Mouse (Mus musculus) hindbrain, embryonic 13.5 days (tissue): ENCODE data around the gene Klk1b24. TPM values are rescaled to one million over a fixed set of nuclear protein-coding genes. Genes with fewer than 3 reads are reported as not detected.

Source experiments
- ATAC-seq: fragments of 200-750 bp; cut with Nextera tagmentation; 2 replicates; pipeline ENCODE4 v1.8.0; 2017; ENCODE audit warnings: moderate TSS enrichment; ENCODE audit not compliant: low FRiP score
- H3K27ac ChIP-seq: fragments of 300-500 bp; sonication (generic); 2 replicates; pipeline ENCODE4 v1.5.1; 2015; ENCODE audit warnings: inconsistent platforms, mild to moderate bottlenecking, moderate library complexity
- H3K27me3 ChIP-seq: fragments of 300-500 bp; sonication (generic); 2 replicates; pipeline ENCODE4 v1.6.1; 2015; ENCODE audit warnings: mild to moderate bottlenecking, inconsistent platforms
- H3K36me3 ChIP-seq: fragments of 300-500 bp; sonication (generic); 2 replicates; pipeline ENCODE4 v1.6.1; 2015; ENCODE audit warnings: mild to moderate bottlenecking, inconsistent platforms
- H3K4me1 ChIP-seq: fragments of 300-500 bp; sonication (generic); replicated peaks from 2 replicates; pipeline ENCODE4 v1.6.1; 2015; ENCODE audit warnings: inconsistent platforms
- H3K4me2 ChIP-seq: fragments of 300-500 bp; sonication (generic); 2 replicates; pipeline ENCODE4 v1.6.1; 2015; ENCODE audit warnings: inconsistent platforms, mild to moderate bottlenecking, moderate library complexity
- H3K4me3 ChIP-seq: fragments of 300-500 bp; sonication (generic); 2 replicates; pipeline ENCODE4 v1.5.1; 2015; ENCODE audit warnings: mild to moderate bottlenecking, inconsistent platforms
- H3K9ac ChIP-seq: fragments of 300-500 bp; sonication (generic); 2 replicates; pipeline ENCODE4 v1.6.1; 2015; ENCODE audit warnings: mild to moderate bottlenecking, inconsistent platforms
- H3K9me3 ChIP-seq: fragments of 300-500 bp; sonication (generic); 2 replicates; pipeline ENCODE4 v1.6.1; 2016; ENCODE audit warnings: inconsistent platforms
- WGBS: fragments of 180-500 bp; shearing (Covaris S2); methylation state at CpG from one replicate; pipeline ENCODE4 v1.1.7; 2015; 5-methylcytosine and 5-hydroxymethylcytosine counted together
- polyA plus RNA-seq: library from polyadenylated mRNA; unstranded; fragments of >200 nt; fragmentation: Nextera tagmentation; extraction: Ambion mirVana; gene quantifications from 2 replicates; pipeline ENCODE4 v1.2.1, GENCODE M21; 2015

Klk1b24 gene
- polyA plus RNA-seq, 1 experiment from 2014 or later: not detected

DNA sequence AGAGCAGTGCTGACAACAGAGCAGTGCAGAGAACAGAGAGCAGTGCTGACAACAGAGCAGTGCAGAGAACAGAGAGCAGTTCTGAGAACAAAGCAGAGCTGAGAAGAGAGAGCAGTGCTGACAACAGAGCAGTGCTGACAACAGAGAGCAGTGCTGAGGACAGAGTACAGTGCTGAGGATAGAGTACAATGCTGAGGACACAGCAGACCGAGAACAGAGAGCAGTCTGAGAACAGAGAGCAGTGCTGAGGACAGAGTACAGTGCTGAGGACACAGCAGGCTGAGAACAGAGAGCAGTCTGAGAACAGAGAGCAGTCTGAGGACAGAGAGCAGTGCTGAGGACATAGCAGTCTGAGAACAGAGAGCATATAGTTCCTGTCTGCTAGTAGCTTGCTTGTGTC lies 52.7 kb downstream of the Klk1b24 start:
- ATAC-seq: no peak
- WGBS: 65% methylated on average over 1 of the region's 1 CpGs

GRCm38 (mm10) chr7:44241163-44241562 lies 53.1 kb downstream of the Klk1b24 start:
- Histone ChIP-seq H3K36me3 (no peaks in the 10 kb centered on the region), H3K9ac (no peak overlapping the region), H3K27ac (no peak overlapping the region), H3K27me3 (peaks cover 6% of the 10 kb centered on the region; the same call in 1 of the 2 replicates), H3K9me3 (no peaks in the 10 kb centered on the region), H3K4me2 (no peak overlapping the region), H3K4me3 (no peak overlapping the region), H3K4me1 (peaks cover 11% of the 10 kb centered on the region)
- 74% methylated on average over 2 of the region's 2 CpGs for WGBS
- ATAC-seq: no peak

More for the DNA sequence above, 52.7 kb downstream of the Klk1b24 start:
- Histone ChIP-seq H3K4me2 (no peak overlapping the region), H3K4me1 (peaks cover 9% of the 10 kb centered on the region), H3K9ac (no peak overlapping the region), H3K36me3 (no peaks in the 10 kb centered on the region), H3K27ac (no peak overlapping the region), H3K9me3 (no peaks in the 10 kb centered on the region), H3K27me3 (peaks cover 6% of the 10 kb centered on the region; the same call in 1 of the 2 replicates), H3K4me3 (no peak overlapping the region)

Other genes starting within 250 kb of the Klk1b24 start
- not detected in 2 replicates for gene Klk1b8, start 237.6 kb upstream of the Klk1b24 start, polyA plus RNA-seq
- gene Klk1b1, start 221.5 kb upstream of the Klk1b24 start, polyA plus RNA-seq: not detected in 2 replicates
- not detected in 2 replicates for gene Klk1b9, start 212.2 kb upstream of the Klk1b24 start, polyA plus RNA-seq
- not detected in 2 replicates for gene Klk1b11, start 192.4 kb upstream of the Klk1b24 start, polyA plus RNA-seq
- gene Klk1b26, start 176.1 kb upstream of the Klk1b24 start, polyA plus RNA-seq: not detected in 2 replicates
- not detected in 2 replicates for gene Klk1b27, start 135.9 kb upstream of the Klk1b24 start, polyA plus RNA-seq
- gene Klk1b21, start 85.9 kb upstream of the Klk1b24 start, polyA plus RNA-seq: not detected in 2 replicates
- gene Klk1b22, start 75.6 kb upstream of the Klk1b24 start, polyA plus RNA-seq: not detected in 2 replicates
- gene Klk1b16, start 51.5 kb upstream of the Klk1b24 start, polyA plus RNA-seq: not detected in 2 replicates
- gene Klk1b3, start 10.0 kb downstream of the Klk1b24 start, polyA plus RNA-seq: not detected in 2 replicates
- not detected in 2 replicates for gene Klk1b4, start 19.2 kb downstream of the Klk1b24 start, polyA plus RNA-seq
- not detected in 2 replicates for gene Klk1b5, start 27.7 kb downstream of the Klk1b24 start, polyA plus RNA-seq
- gene Klk1, start 37.1 kb downstream of the Klk1b24 start, polyA plus RNA-seq: not detected in 2 replicates
- gene Gm36864, start 47.9 kb downstream of the Klk1b24 start, polyA plus RNA-seq: not detected in 2 replicates
- gene 1700028J19Rik, start 58.5 kb downstream of the Klk1b24 start, polyA plus RNA-seq: 1.5 and 1.7 TPM in 2 replicates
- gene 2410002F23Rik, start 58.5 kb downstream of the Klk1b24 start, polyA plus RNA-seq: 206 and 226 TPM in 2 replicates
- gene Acp4, start 69.1 kb downstream of the Klk1b24 start, polyA plus RNA-seq: 0.10 TPM in 1 of 2 replicates, not detected in the other
- gene Gm15517, start 73.2 kb downstream of the Klk1b24 start, polyA plus RNA-seq: not detected in 2 replicates
- gene Clec11a, start 118.7 kb downstream of the Klk1b24 start, polyA plus RNA-seq: 3.4 and 3.9 TPM in 2 replicates
- 31.7 and 32.6 TPM in 2 replicates for gene Shank1, start 122.0 kb downstream of the Klk1b24 start, polyA plus RNA-seq
- 26.1 and 27.7 TPM in 2 replicates for gene Syt3, start 195.9 kb downstream of the Klk1b24 start, polyA plus RNA-seq
- 1.8 and 2.4 TPM in 2 replicates for gene 1700008O03Rik, start 197.6 kb downstream of the Klk1b24 start, polyA plus RNA-seq
- 14.6 and 15.6 TPM in 2 replicates for gene Lrrc4b, start 240.8 kb downstream of the Klk1b24 start, polyA plus RNA-seq